Mouse (Mus musculus) retina, embryonic 14.5 days (tissue): ENCODE data around the gene Lcn5.
A peak's percentile ranks its signal among the peaks of the same experiment; 100 is the strongest.

Experiments
- DNase-seq: peaks from one replicate; pipeline ENCODE4 v3.0.0-alpha.2; 2015; ENCODE audit warnings: low spot score

Gene Lcn5

GRCm38 (mm10) chr2:25657652-25658051 lies at the start of gene Lcn5:
Gene Lcn5 (plus strand): TSS chr2:25657952.
- no peak for DNase-seq

GRCm38 (mm10) chr2:25608671-25609070 lies 49.1 kb upstream of the Lcn5 start:
- no peak for DNase-seq

- no peak for DNase-seq
These were observed 41.4 kb upstream of the Lcn5 start for GRCm38 (mm10) chr2:25616398-25616797.

GRCm38 (mm10) chr2:25617578-25617977 lies 40.2 kb upstream of the Lcn5 start, which contains the start of gene Ccdc183:
Gene Ccdc183 (minus strand): TSS chr2:25617678.
- no peak for DNase-seq

- no peak for DNase-seq
These were observed 37.4 kb upstream of the Lcn5 start for GRCm38 (mm10) chr2:25620386-25620785.

GRCm38 (mm10) chr2:25620852-25621228 lies 36.9 kb upstream of the Lcn5 start:
- no peak for DNase-seq

GRCm38 (mm10) chr2:25621229-25622200 lies 36.2 kb upstream of the Lcn5 start, which contains the start of gene Tmem141:
Gene Tmem141 (minus strand): TSS chr2:25622005.
- peak; percentile 83 for DNase-seq

- no peak for DNase-seq
These were observed 31.8 kb upstream of the Lcn5 start for GRCm38 (mm10) chr2:25625986-25626385.

GRCm38 (mm10) chr2:25627811-25628210 lies 29.9 kb upstream of the Lcn5 start, which contains the start of gene Fcna:
Gene Fcna (minus strand): TSS chr2:25628030.
- no peak for DNase-seq

GRCm38 (mm10) chr2:25628738-25629137 lies 29.0 kb upstream of the Lcn5 start:
- no peak for DNase-seq

- no peak for DNase-seq
These were observed 24.1 kb upstream of the Lcn5 start for GRCm38 (mm10) chr2:25633616-25634015.

- no peak for DNase-seq
These were observed 23.7 kb upstream of the Lcn5 start for GRCm38 (mm10) chr2:25634046-25634445.

GRCm38 (mm10) chr2:25639890-25640289 lies 17.9 kb upstream of the Lcn5 start:
- DNase-seq: peak; percentile 70

GRCm38 (mm10) chr2:25652902-25653301 lies 4.8 kb upstream of the Lcn5 start, which contains the start of gene Lcn8:
Gene Lcn8 (plus strand): TSS chr2:25653120.
- no peak for DNase-seq

GRCm38 (mm10) chr2:25654502-25654901 lies 3.2 kb upstream of the Lcn5 start:
- DNase-seq: no peak

GRCm38 (mm10) chr2:25656691-25657090 lies 1.1 kb upstream of the Lcn5 start:
- no peak for DNase-seq

- no peak for DNase-seq
These were observed 506 bp upstream of the Lcn5 start for GRCm38 (mm10) chr2:25657246-25657645.

- DNase-seq: no peak
These were observed 2.5 kb downstream of the Lcn5 start for GRCm38 (mm10) chr2:25660279-25660678.

GRCm38 (mm10) chr2:25661245-25661970 lies 3.7 kb downstream of the Lcn5 start:
- DNase-seq: no peak

GRCm38 (mm10) chr2:25663511-25663910 lies 5.8 kb downstream of the Lcn5 start:
- peak; percentile 59 for DNase-seq

- no peak for DNase-seq
These were observed 6.4 kb downstream of the Lcn5 start for GRCm38 (mm10) chr2:25664125-25664524.

GRCm38 (mm10) chr2:25666516-25666915 lies 8.8 kb downstream of the Lcn5 start:
- DNase-seq: no peak

GRCm38 (mm10) chr2:25676486-25676885 lies 18.7 kb downstream of the Lcn5 start, which contains the start of gene Lcn6:
Gene Lcn6 (plus strand): TSS chr2:25676786.
- no peak for DNase-seq
